Mouse (Mus musculus): Measurements from ENCODE around the gene Tbc1d19. TPM values are rescaled to one million over a fixed set of nuclear protein-coding genes. Genes with fewer than 3 reads are reported as not detected.

Tbc1d19 gene
- polyA plus RNA-seq, 1 experiment from 2014 or later = 36.9 TPM

DNA sequence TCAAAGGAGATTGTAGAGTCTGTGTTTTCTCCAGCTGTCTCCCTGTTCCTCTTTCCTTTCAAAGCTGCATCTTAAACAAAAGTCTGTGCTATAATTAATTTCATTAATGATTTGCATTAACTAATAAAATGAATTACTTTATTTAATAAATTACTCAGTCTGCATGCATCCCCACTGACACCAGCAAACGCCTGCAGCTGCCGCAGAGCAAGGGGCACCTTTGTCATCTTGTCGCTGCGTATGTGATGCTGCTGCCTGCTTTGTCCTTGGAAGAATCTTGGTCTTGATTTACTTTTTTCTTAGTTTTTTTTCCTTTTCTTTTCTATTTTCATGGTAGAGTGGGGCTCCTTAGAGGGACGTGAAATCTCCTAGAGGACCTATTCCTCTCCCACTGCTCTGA lies 43.2 kb downstream of the Tbc1d19 start:
- H3K4me1 ChIP-seq (replicated peaks) = peaks cover 7% of the 10 kb centered on the region
- H3K4me3 ChIP-seq = no peak overlapping the region
- ATAC-seq (ENCODE audit: insufficient number of reproducible peaks, low FRiP score) = no peak
- 85% methylated on average over 5 of the region's 5 CpGs for WGBS
- H3K9me3 ChIP-seq (replicated peaks) = no peaks in the 10 kb centered on the region
- H3K36me3 ChIP-seq = peaks cover 12% of the 10 kb centered on the region
- H3K9ac ChIP-seq = no peak overlapping the region
- no peak overlapping the region for H3K4me2 ChIP-seq
- no peaks in the 10 kb centered on the region for H3K27me3 ChIP-seq (replicated peaks)
- no peak overlapping the region for H3K27ac ChIP-seq (ENCODE audit: poor library complexity, severe bottlenecking)

DNA sequence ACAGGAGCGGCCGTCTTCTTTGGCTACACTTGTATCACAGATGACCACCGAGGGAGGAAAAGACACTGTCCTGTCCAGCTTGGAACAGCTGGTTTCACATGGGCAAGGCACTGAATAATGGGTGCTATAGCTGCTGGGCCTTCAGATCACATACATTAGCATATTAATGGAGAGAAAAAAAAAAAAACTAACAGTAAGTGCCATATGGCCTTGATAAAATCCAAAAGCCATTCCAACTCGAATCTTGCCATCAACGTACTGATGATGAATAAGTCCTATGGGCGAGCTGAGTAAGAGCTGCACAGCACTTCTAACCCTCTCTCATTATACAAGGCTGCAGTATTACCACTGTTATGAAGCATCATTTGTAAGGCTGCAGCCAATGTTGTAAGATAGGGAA lies 45.2 kb downstream of the Tbc1d19 start:
- Histone ChIP-seq H3K4me1 (replicated peaks) (peaks cover 2% of the 10 kb centered on the region; the same call in 1 of the 2 replicates), H3K27me3 (replicated peaks) (no peaks in the 10 kb centered on the region), H3K9me3 (replicated peaks) (no peaks in the 10 kb centered on the region), H3K36me3 (peaks cover 19% of the 10 kb centered on the region; the same call in 1 of the 2 replicates), H3K4me3 (no peak overlapping the region), H3K4me2 (no peak overlapping the region), H3K27ac (ENCODE audit: poor library complexity, severe bottlenecking) (no peak overlapping the region), H3K9ac (no peak overlapping the region)
- ATAC-seq (ENCODE audit: insufficient number of reproducible peaks, low FRiP score) = no peak
- 56% methylated on average over 6 of the region's 6 CpGs for WGBS

DNA sequence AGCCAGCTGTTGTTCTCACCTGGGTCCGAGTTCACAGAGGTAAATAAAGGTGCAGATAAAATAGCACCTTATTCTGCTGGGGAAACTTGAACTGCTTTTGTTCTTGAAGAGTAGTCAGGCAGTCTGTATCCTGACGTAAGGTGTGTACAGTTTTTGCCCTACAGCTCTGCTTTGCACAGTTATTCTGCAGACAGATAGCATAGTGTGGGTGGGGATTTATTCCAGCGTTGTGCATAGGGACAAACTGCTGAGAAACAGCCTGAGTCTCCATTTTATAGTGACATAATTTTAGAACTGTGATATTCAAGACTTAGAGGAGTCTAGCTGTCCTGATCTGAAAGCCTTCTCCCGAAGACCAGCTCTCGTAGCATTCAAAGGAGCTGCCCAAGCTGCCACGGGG lies 46.6 kb downstream of the Tbc1d19 start:
- no peak overlapping the region for H3K27ac ChIP-seq (ENCODE audit: poor library complexity, severe bottlenecking)
- no peak for ATAC-seq (ENCODE audit: insufficient number of reproducible peaks, low FRiP score)
- 81% methylated on average over 6 of the region's 6 CpGs for WGBS

GRCm38 (mm10) chr5:53865146-53865545 lies 55.7 kb downstream of the Tbc1d19 start:
- Histone ChIP-seq H3K9me3 (replicated peaks) (no peaks in the 10 kb centered on the region), H3K4me3 (no peak overlapping the region), H3K4me1 (replicated peaks) (no peaks in the 10 kb centered on the region), H3K9ac (no peak overlapping the region), H3K27me3 (replicated peaks) (no peaks in the 10 kb centered on the region), H3K4me2 (no peak overlapping the region), H3K36me3 (no peaks in the 10 kb centered on the region; the same call in none of the 2 replicates), H3K27ac (ENCODE audit: poor library complexity, severe bottlenecking) (no peak overlapping the region)
- ATAC-seq (ENCODE audit: insufficient number of reproducible peaks, low FRiP score) = no peak
- 79% methylated on average over 5 of the region's 5 CpGs for WGBS

More for the DNA sequence above, 46.6 kb downstream of the Tbc1d19 start:
- H3K4me2 ChIP-seq = no peak overlapping the region
- no peak overlapping the region for H3K4me3 ChIP-seq
- H3K9me3 ChIP-seq (replicated peaks) = no peaks in the 10 kb centered on the region
- H3K4me1 ChIP-seq (replicated peaks) = peaks cover 2% of the 10 kb centered on the region; the same call in 1 of the 2 replicates
- peaks cover 16% of the 10 kb centered on the region for H3K36me3 ChIP-seq
- no peak overlapping the region for H3K9ac ChIP-seq
- H3K27me3 ChIP-seq (replicated peaks) = no peaks in the 10 kb centered on the region

DNA sequence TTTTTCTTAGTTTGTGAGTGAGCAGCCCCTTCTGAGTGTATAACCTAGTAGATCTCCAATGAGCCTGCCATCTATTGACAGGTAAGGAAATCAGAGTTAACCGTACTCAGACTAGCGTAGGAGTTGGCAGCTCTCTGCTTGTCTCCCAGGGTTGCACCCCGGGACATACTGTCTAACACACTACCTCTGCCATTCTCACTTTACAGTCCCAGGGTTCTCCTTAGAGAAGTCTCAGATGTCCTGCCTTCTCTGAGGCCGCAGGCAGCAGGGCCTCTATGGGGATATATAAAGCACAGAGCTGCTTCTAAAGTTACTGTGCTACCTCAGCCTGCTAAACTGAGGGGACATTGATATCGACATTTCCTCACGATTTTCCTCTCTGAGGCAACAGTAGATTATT lies 56.6 kb downstream of the Tbc1d19 start:
- H3K9ac ChIP-seq = no peak overlapping the region
- H3K4me2 ChIP-seq = no peak overlapping the region
- WGBS = 88% methylated on average over 6 of the region's 6 CpGs
- H3K36me3 ChIP-seq = no peaks in the 10 kb centered on the region; the same call in 1 of the 2 replicates
- ATAC-seq (ENCODE audit: insufficient number of reproducible peaks, low FRiP score) = no peak
- H3K27me3 ChIP-seq (replicated peaks) = no peaks in the 10 kb centered on the region
- no peaks in the 10 kb centered on the region for H3K9me3 ChIP-seq (replicated peaks)
- no peak overlapping the region for H3K4me3 ChIP-seq
- H3K27ac ChIP-seq (ENCODE audit: poor library complexity, severe bottlenecking) = no peak overlapping the region
- peaks cover 2% of the 10 kb centered on the region; the same call in 1 of the 2 replicates for H3K4me1 ChIP-seq (replicated peaks)

GRCm38 (mm10) chr5:53871665-53872312 lies 62.4 kb downstream of the Tbc1d19 start:
- 0 out of 2 replicates have a peak, but pooled peaks have one; percentile 57 for ATAC-seq (ENCODE audit: insufficient number of reproducible peaks, low FRiP score)
- Histone ChIP-seq H3K4me3 (no peak overlapping the region), H3K4me1 (replicated peaks) (peaks cover 5% of the 10 kb centered on the region; the same call in 1 of the 2 replicates), H3K9me3 (replicated peaks) (no peaks in the 10 kb centered on the region), H3K27ac (ENCODE audit: poor library complexity, severe bottlenecking) (no peak overlapping the region), H3K27me3 (replicated peaks) (no peaks in the 10 kb centered on the region), H3K4me2 (peak overlapping the region; percentile 19; the same call in 1 of the 2 replicates), H3K9ac (no peak overlapping the region), H3K36me3 (peaks cover 3% of the 10 kb centered on the region)
- whole genome bisulfite sequencing = 30% methylated on average over 6 of the region's 6 CpGs

GRCm38 (mm10) chr5:53874966-53875365 lies 65.6 kb downstream of the Tbc1d19 start:
- 89% methylated on average over 3 of the region's 3 CpGs for WGBS
- Histone ChIP-seq H3K4me1 (replicated peaks) (peaks cover 9% of the 10 kb centered on the region; the same call in 1 of the 2 replicates), H3K27ac (ENCODE audit: poor library complexity, severe bottlenecking) (no peak overlapping the region), H3K36me3 (peaks cover 6% of the 10 kb centered on the region), H3K4me3 (no peak overlapping the region), H3K9ac (no peak overlapping the region), H3K9me3 (replicated peaks) (no peaks in the 10 kb centered on the region), H3K27me3 (replicated peaks) (no peaks in the 10 kb centered on the region), H3K4me2 (no peak overlapping the region)
- no peak for ATAC-seq (ENCODE audit: insufficient number of reproducible peaks, low FRiP score)

- Histone ChIP-seq H3K9me3 (replicated peaks) (no peaks in the 10 kb centered on the region), H3K27me3 (replicated peaks) (no peaks in the 10 kb centered on the region), H3K4me2 (no peak overlapping the region), H3K27ac (ENCODE audit: poor library complexity, severe bottlenecking) (no peak overlapping the region), H3K4me1 (replicated peaks) (peaks cover 17% of the 10 kb centered on the region; the same call in 1 of the 2 replicates), H3K36me3 (peaks cover 8% of the 10 kb centered on the region), H3K4me3 (no peak overlapping the region), H3K9ac (no peak overlapping the region)
- WGBS = 42% methylated on average over 4 of the region's 4 CpGs
- no peak for ATAC-seq (ENCODE audit: insufficient number of reproducible peaks, low FRiP score)
Observed at GRCm38 (mm10) chr5:53880724-53881123, 71.3 kb downstream of the Tbc1d19 start.

GRCm38 (mm10) chr5:53881381-53881990 lies 72.1 kb downstream of the Tbc1d19 start:
- Histone ChIP-seq H3K4me1 (replicated peaks) (peaks cover 17% of the 10 kb centered on the region; the same call in 1 of the 2 replicates), H3K4me3 (no peak overlapping the region), H3K9ac (no peak overlapping the region), H3K4me2 (no peak overlapping the region), H3K9me3 (replicated peaks) (no peaks in the 10 kb centered on the region), H3K36me3 (peaks cover 8% of the 10 kb centered on the region), H3K27ac (ENCODE audit: poor library complexity, severe bottlenecking) (peak overlapping the region; percentile 33; the same call in 1 of the 2 replicates), H3K27me3 (replicated peaks) (no peaks in the 10 kb centered on the region)
- WGBS = 38% methylated on average over 4 of the region's 4 CpGs
- ATAC-seq (ENCODE audit: insufficient number of reproducible peaks, low FRiP score) = peak; percentile 33; the same call in 1 of the 2 replicates

GRCm38 (mm10) chr5:53901406-53901805 lies 92.0 kb downstream of the Tbc1d19 start:
- WGBS = 54% methylated on average over 9 of the region's 9 CpGs
- no peak overlapping the region for H3K4me2 ChIP-seq
- H3K4me3 ChIP-seq = no peak overlapping the region
- peaks cover 7% of the 10 kb centered on the region for H3K4me1 ChIP-seq (replicated peaks)
- H3K27me3 ChIP-seq (replicated peaks) = no peaks in the 10 kb centered on the region
- H3K9me3 ChIP-seq (replicated peaks) = no peaks in the 10 kb centered on the region
- 0 out of 2 replicates have a peak overlapping the region, but pooled peaks have one; percentile 1 for H3K27ac ChIP-seq (ENCODE audit: poor library complexity, severe bottlenecking)
- peaks cover 18% of the 10 kb centered on the region for H3K36me3 ChIP-seq
- no peak overlapping the region for H3K9ac ChIP-seq
- no peak for ATAC-seq (ENCODE audit: insufficient number of reproducible peaks, low FRiP score)

- no peaks in the 10 kb centered on the region for H3K27me3 ChIP-seq (replicated peaks)
- no peak overlapping the region for H3K4me3 ChIP-seq
- H3K4me1 ChIP-seq (replicated peaks) = peaks cover 7% of the 10 kb centered on the region
- no peaks in the 10 kb centered on the region for H3K9me3 ChIP-seq (replicated peaks)
- no peak for ATAC-seq (ENCODE audit: insufficient number of reproducible peaks, low FRiP score)
- peaks cover 15% of the 10 kb centered on the region for H3K36me3 ChIP-seq
- H3K27ac ChIP-seq (ENCODE audit: poor library complexity, severe bottlenecking) = no peak overlapping the region
- WGBS = 61% methylated on average over 3 of the region's 3 CpGs
- no peak overlapping the region for H3K9ac ChIP-seq
- H3K4me2 ChIP-seq = no peak overlapping the region
Observed at GRCm38 (mm10) chr5:53902757-53903156, 93.4 kb downstream of the Tbc1d19 start.

Measured in heart, embryonic 12.5 days (tissue).